In genomic region chr17:13669206-13669605, GRCm38 (mm10) we compare ENCODE assay signal across 10 mouse cellular contexts.
A peak's percentile ranks its signal among the peaks of the same experiment; 100 is the strongest.
DNase-seq lines count a peak whose midpoint lies in the region; ATAC-seq lines count a peak whose summit lies in the region.
"Had no signal": no experiment of that assay in that cellular context is flagged by ENCODE, and none has a peak within 500 bp of the region (broad histone marks: within the 10 kb centered on the region; RNA-seq: fewer than 3 reads in every experiment).

No protein-coding gene starts in this region.

- H3K4me2 ChIP-seq in forebrain, embryonic 11.5 days (ENCODE audit: low read depth, low read length, severe bottlenecking): peak overlapping the region; percentile 40; the same call in 1 of the 2 replicates
- peak overlapping the region; percentile 41 for H3K4me2 ChIP-seq in neural tube, embryonic 12.5 days (replicated peaks)
- H3K4me2 ChIP-seq in intestine, embryonic 16.5 days (ENCODE audit: low read depth, low read length): no peak overlapping the region
- H3K4me2 ChIP-seq: liver, embryonic 13.5 days had no signal

- H3K9ac ChIP-seq in forebrain, embryonic 11.5 days (ENCODE audit: low read length): peak overlapping the region; percentile 20
- H3K9ac ChIP-seq in neural tube, embryonic 12.5 days: no peak overlapping the region
- no peak overlapping the region for H3K9ac ChIP-seq in intestine, embryonic 16.5 days (ENCODE audit: low read depth, low read length)
- H3K9ac ChIP-seq: liver, embryonic 13.5 days had no signal

- peak; percentile 39 to 49 for DNase-seq in frontal cortex, postnatal 36 days (ENCODE audit: low spot score in 2 of 2)
- no peak for DNase-seq in frontal cortex, postnatal 25 days (ENCODE audit: low spot score in 2 of 2)
- peak; percentile 94 for DNase-seq in 3T3-L1 (ENCODE audit: low read depth, low spot score)
- DNase-seq in forebrain, embryonic 11.5 days (ENCODE audit: low spot score): no peak
- DNase-seq in kidney, postnatal 4 days: peak; percentile 61 to 71
- DNase-seq in ovary, adult 18-20 months (ENCODE audit: low spot score): no peak
- DNase-seq: liver, embryonic 13.5 days had no signal

- no peaks in the 10 kb centered on the region for H3K27me3 ChIP-seq in forebrain, embryonic 11.5 days (ENCODE audit: control insufficient read depth, insufficient read depth, low read length)
- H3K27me3 ChIP-seq in neural tube, embryonic 12.5 days (replicated peaks): no peaks in the 10 kb centered on the region
- no peaks in the 10 kb centered on the region for H3K27me3 ChIP-seq in intestine, embryonic 16.5 days (replicated peaks; ENCODE audit: control insufficient read depth, insufficient read depth, low read length)
- H3K27me3 ChIP-seq: CH12.LX; liver, embryonic 13.5 days had no signal

- ATAC-seq in forebrain, embryonic 11.5 days (replicated peaks; ENCODE audit: low FRiP score): peak; percentile 6
- peak; percentile 19 for ATAC-seq in neural tube, embryonic 12.5 days (ENCODE audit: low FRiP score, low read depth)
- ATAC-seq in intestine, embryonic 16.5 days: no peak

- H3K36me3 ChIP-seq in forebrain, embryonic 11.5 days (ENCODE audit: control insufficient read depth, insufficient read depth, low read length): no peaks in the 10 kb centered on the region
- H3K36me3 ChIP-seq in neural tube, embryonic 12.5 days: no peaks in the 10 kb centered on the region
- H3K36me3 ChIP-seq in intestine, embryonic 16.5 days (ENCODE audit: control insufficient read depth, insufficient read depth, low read length): no peaks in the 10 kb centered on the region
- H3K36me3 ChIP-seq: liver, embryonic 13.5 days had no signal

- H3K9me3 ChIP-seq in forebrain, embryonic 11.5 days (ENCODE audit: control insufficient read depth, low read length): no peaks in the 10 kb centered on the region
- H3K9me3 ChIP-seq in neural tube, embryonic 12.5 days: no peaks in the 10 kb centered on the region
- H3K9me3 ChIP-seq in intestine, embryonic 16.5 days (ENCODE audit: control insufficient read depth, low read length): no peaks in the 10 kb centered on the region
- H3K9me3 ChIP-seq: liver, embryonic 13.5 days had no signal

- H3K27ac ChIP-seq in forebrain, embryonic 11.5 days (ENCODE audit: low read depth, low read length): peak overlapping the region; percentile 99
- peak overlapping the region; percentile 84 for H3K27ac ChIP-seq in neural tube, embryonic 12.5 days
- no peak overlapping the region for H3K27ac ChIP-seq in intestine, embryonic 16.5 days (ENCODE audit: low read length)
- H3K27ac ChIP-seq: liver, embryonic 13.5 days had no signal

- H3K4me1 ChIP-seq in forebrain, embryonic 11.5 days (replicated peaks; ENCODE audit: control insufficient read depth, insufficient read depth, low read length): peaks cover 32% of the 10 kb centered on the region
- H3K4me1 ChIP-seq in neural tube, embryonic 12.5 days: peaks cover 46% of the 10 kb centered on the region
- H3K4me1 ChIP-seq in intestine, embryonic 16.5 days (ENCODE audit: control insufficient read depth, insufficient read depth, low read length): peaks cover 11% of the 10 kb centered on the region

- H3K4me3 ChIP-seq in forebrain, embryonic 11.5 days (ENCODE audit: low read depth, low read length): no peak overlapping the region
- H3K4me3 ChIP-seq in neural tube, embryonic 12.5 days: no peak overlapping the region
- no peak overlapping the region for H3K4me3 ChIP-seq in intestine, embryonic 16.5 days (ENCODE audit: low read length)
- H3K4me3 ChIP-seq: liver, embryonic 13.5 days had no signal

- WGBS in forebrain, embryonic 11.5 days: 11% methylated on average over 8 of the region's 8 CpGs
- WGBS in neural tube, embryonic 12.5 days: 20% methylated on average over 8 of the region's 8 CpGs
- 32% methylated on average over 8 of the region's 8 CpGs for WGBS in intestine, embryonic 16.5 days

Comparison
In these comparisons a context has a peak if more than half of its experiments do, and no peak if none do; other contexts are left out.
1. DNase-seq: peak in frontal cortex, postnatal 36 days (2 of 2), 3T3-L1 (single experiment) and kidney, postnatal 4 days (2 of 2); none in frontal cortex, postnatal 25 days (0 of 2), forebrain, embryonic 11.5 days (single experiment) and ovary, adult 18-20 months (single experiment).